Comparison of ENCODE assay signal across 33 mouse cellular contexts in the genomic region with DNA sequence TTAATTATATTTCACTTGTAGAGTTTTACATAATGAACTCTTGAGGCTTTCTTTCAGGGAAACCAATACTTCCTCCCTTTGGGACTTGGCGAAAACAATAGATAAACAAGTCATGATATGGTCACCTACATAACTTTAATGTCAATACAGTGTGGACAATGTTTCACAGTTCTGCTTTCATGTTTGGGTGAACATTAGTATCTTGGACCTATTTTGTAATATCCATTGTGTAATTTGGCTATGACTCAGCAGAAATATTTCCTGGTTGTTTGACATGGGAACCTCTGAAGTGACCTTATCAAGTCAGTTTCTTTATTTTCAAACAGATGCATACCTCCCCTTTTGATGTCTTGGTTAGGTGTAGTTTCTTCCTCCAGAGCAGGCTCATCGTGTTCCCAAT. TPM values are rescaled to one million over a fixed set of nuclear protein-coding genes. Genes with fewer than 3 reads are reported as not detected.
A peak's percentile ranks its signal among the peaks of the same experiment; 100 is the strongest.
DNase-seq lines count a peak whose midpoint lies in the region; ATAC-seq and TF ChIP-seq lines count a peak whose summit lies in the region.
"Had no signal": no experiment of that assay in that cellular context is flagged by ENCODE, and none has a peak within 500 bp of the region (broad histone marks: within the 10 kb centered on the region; RNA-seq: fewer than 3 reads in every experiment).

No protein-coding gene starts in this region.

- H3K4me2 ChIP-seq in hindbrain, postnatal 0 days (ENCODE audit: low read depth, low read length), result no peak overlapping the region
- no peak overlapping the region for H3K4me2 ChIP-seq in hindbrain, embryonic 13.5 days
- H3K4me2 ChIP-seq: embryonic facial prominence, embryonic 13.5 days; embryonic facial prominence, embryonic 15.5 days; forebrain, embryonic 12.5 days had no signal

- H3K4me1 ChIP-seq in hindbrain, postnatal 0 days (ENCODE audit: insufficient read depth, low read length), result no peaks in the 10 kb centered on the region
- no peaks in the 10 kb centered on the region for H3K4me1 ChIP-seq in hindbrain, embryonic 13.5 days (replicated peaks)
- H3K4me1 ChIP-seq in heart, embryonic 10.5 days, result no peaks in the 10 kb centered on the region
- H3K4me1 ChIP-seq: embryonic facial prominence, embryonic 13.5 days; embryonic facial prominence, embryonic 15.5 days; forebrain, embryonic 10.5 days; forebrain, embryonic 12.5 days had no signal

- ATAC-seq in common myeloid progenitor, adult 5-6 weeks (replicated peaks; ENCODE audit: low read depth, poor library complexity, severe bottlenecking), result 0 out of 2 replicates have a peak, but pooled peaks have one; percentile 22
- ATAC-seq in megakaryocyte, adult 5-6 weeks (ENCODE audit: poor library complexity, severe bottlenecking), result peak; percentile 57
- no peak for ATAC-seq in hindbrain, postnatal 0 days
- ATAC-seq in hindbrain, embryonic 13.5 days (ENCODE audit: low FRiP score), result no peak
- ATAC-seq: activated CD4-positive, CD25-positive, alpha-beta regulatory T cell, adult 4 months; forebrain, embryonic 14.5 days; forebrain, embryonic 16.5 days; Patski had no signal

- H3K9me3 ChIP-seq in hindbrain, postnatal 0 days (ENCODE audit: low read length), result no peaks in the 10 kb centered on the region
- H3K9me3 ChIP-seq in hindbrain, embryonic 13.5 days, result no peaks in the 10 kb centered on the region
- H3K9me3 ChIP-seq in heart, embryonic 10.5 days, result no peaks in the 10 kb centered on the region
- H3K9me3 ChIP-seq: forebrain, embryonic 12.5 days; G1E had no signal

- H3K27me3 ChIP-seq in hindbrain, postnatal 0 days (ENCODE audit: insufficient read depth, low read length), result no peaks in the 10 kb centered on the region
- no peaks in the 10 kb centered on the region for H3K27me3 ChIP-seq in hindbrain, embryonic 13.5 days
- no peaks in the 10 kb centered on the region for H3K27me3 ChIP-seq in heart, embryonic 10.5 days (ENCODE audit: insufficient read depth, poor library complexity, severe bottlenecking)
- H3K27me3 ChIP-seq: embryonic facial prominence, embryonic 13.5 days; embryonic facial prominence, embryonic 15.5 days; forebrain, embryonic 12.5 days; Patski had no signal

- peak; percentile 57 for DNase-seq in 3T3-L1 (ENCODE audit: low read depth, low spot score)
- peak; percentile 70 for DNase-seq in 416B (ENCODE audit: low read depth)
- no peak for DNase-seq in hindbrain, postnatal 0 days (ENCODE audit: low spot score)
- no peak for DNase-seq in lung, postnatal 10 days
- DNase-seq in heart, embryonic 10.5 days (ENCODE audit: low spot score), result no peak
- DNase-seq: adrenal gland, adult 2 months; adrenal gland, postnatal 10 days; adrenal gland, postnatal 25 days; cerebellum, adult 11 months; cerebellum, adult 18-20 months; cerebellum, adult 8-10 months; cerebellum, adult 9-11 months; cerebellum, postnatal 25 days; embryo, embryonic 11 days had no signal

- WGBS in hindbrain, postnatal 0 days, result 76% methylated on average over 2 of the region's 2 CpGs
- WGBS in hindbrain, embryonic 13.5 days, result 84% methylated on average over 2 of the region's 2 CpGs
- WGBS in heart, embryonic 10.5 days, result 72% methylated on average over 2 of the region's 2 CpGs

- H3K9ac ChIP-seq in hindbrain, postnatal 0 days (replicated peaks; ENCODE audit: low read length), result no peak overlapping the region
- no peak overlapping the region for H3K9ac ChIP-seq in hindbrain, embryonic 13.5 days
- H3K9ac ChIP-seq: embryonic facial prominence, embryonic 13.5 days; embryonic facial prominence, embryonic 15.5 days; forebrain, embryonic 12.5 days had no signal

- H3K4me3 ChIP-seq in hindbrain, postnatal 0 days (ENCODE audit: low read length), result no peak overlapping the region
- H3K4me3 ChIP-seq in hindbrain, embryonic 13.5 days, result no peak overlapping the region
- H3K4me3 ChIP-seq in heart, embryonic 10.5 days, result no peak overlapping the region
- H3K4me3 ChIP-seq: embryonic facial prominence, embryonic 13.5 days; embryonic facial prominence, embryonic 15.5 days; erythroblast, embryonic 14.5 days; forebrain, embryonic 10.5 days; forebrain, embryonic 12.5 days had no signal

- H3K27ac ChIP-seq in hindbrain, postnatal 0 days, result no peak overlapping the region
- no peak overlapping the region for H3K27ac ChIP-seq in hindbrain, embryonic 13.5 days
- no peak overlapping the region for H3K27ac ChIP-seq in heart, embryonic 10.5 days
- H3K27ac ChIP-seq: embryonic facial prominence, embryonic 13.5 days; embryonic facial prominence, embryonic 15.5 days; forebrain, embryonic 10.5 days; forebrain, embryonic 12.5 days had no signal

- no peak for TF ChIP-seq CTCF in hindbrain, postnatal 0 days (IDR thresholded peaks at IDR 0.05; ENCODE audit: low read depth)

- no peaks in the 10 kb centered on the region for H3K36me3 ChIP-seq in hindbrain, postnatal 0 days (ENCODE audit: insufficient read depth, low read length)
- H3K36me3 ChIP-seq in hindbrain, embryonic 13.5 days, result no peaks in the 10 kb centered on the region
- no peaks in the 10 kb centered on the region for H3K36me3 ChIP-seq in heart, embryonic 10.5 days
- H3K36me3 ChIP-seq: embryonic facial prominence, embryonic 13.5 days; embryonic facial prominence, embryonic 15.5 days; forebrain, embryonic 10.5 days; forebrain, embryonic 12.5 days; G1E had no signal

RNA-seq across cellular contexts. Expression of gene Gm1330, which starts 1.8 kb away (rescaled TPM):
- total RNA-seq in common myeloid progenitor, adult 5-6 weeks (2017), result not detected in 2 replicates
- total RNA-seq in megakaryocyte, adult 5-6 weeks (2015), result not detected in 2 replicates
- not detected in 2 replicates for total RNA-seq in megakaryocyte, adult 5-6 weeks (2017)
- not detected in 2 replicates for total RNA-seq in hindbrain, postnatal 0 days (2014; rRNA removed)
- not detected in 2 replicates for polyA plus RNA-seq in hindbrain, postnatal 0 days (2015; fragmentation: Nextera tagmentation; extraction: Ambion mirVana)
- not detected in 2 replicates for polyA plus RNA-seq in hindbrain, embryonic 13.5 days (2015; fragmentation: Nextera tagmentation; extraction: Ambion mirVana)
- not detected in 2 replicates for polyA plus RNA-seq in heart, embryonic 10.5 days (2016; fragmentation: Nextera tagmentation; extraction: Ambion mirVana)
- total RNA-seq: adrenal gland, adult 2 months; adrenal gland, postnatal 10 days; adrenal gland, postnatal 25 days; adrenal gland, postnatal 4 days; CH12.LX; G1E had no signal
- polyA plus RNA-seq: activated CD4-positive, CD25-positive, alpha-beta regulatory T cell, adult 4 months; adrenal gland, adult 2 months; brain, embryonic 14.5 days; C2C12; embryonic facial prominence, embryonic 11.5 days; embryonic facial prominence, embryonic 13.5 days; embryonic facial prominence, embryonic 15.5 days; erythroblast, embryonic 14.5 days; forebrain, embryonic 10.5 days; forebrain, embryonic 12.5 days; forebrain, embryonic 14.5 days; forebrain, embryonic 16.5 days; frontal cortex, adult 2 months; G1E; Patski had no signal

RNA-seq across cellular contexts. Expression of gene Gm10750, which starts 12.2 kb away (rescaled TPM):
- not detected in 2 replicates for total RNA-seq in common myeloid progenitor, adult 5-6 weeks (2017)
- total RNA-seq in megakaryocyte, adult 5-6 weeks (2015), result not detected in 2 replicates
- total RNA-seq in megakaryocyte, adult 5-6 weeks (2017), result not detected in 2 replicates
- total RNA-seq in hindbrain, postnatal 0 days (2014; rRNA removed), result not detected in 2 replicates
- not detected in 2 replicates for polyA plus RNA-seq in hindbrain, postnatal 0 days (2015; fragmentation: Nextera tagmentation; extraction: Ambion mirVana)
- not detected in 2 replicates for polyA plus RNA-seq in hindbrain, embryonic 13.5 days (2015; fragmentation: Nextera tagmentation; extraction: Ambion mirVana)
- not detected in 2 replicates for polyA plus RNA-seq in heart, embryonic 10.5 days (2016; fragmentation: Nextera tagmentation; extraction: Ambion mirVana)
- total RNA-seq: adrenal gland, adult 2 months; adrenal gland, postnatal 10 days; adrenal gland, postnatal 25 days; adrenal gland, postnatal 4 days; CH12.LX had no signal
- polyA plus RNA-seq: activated CD4-positive, CD25-positive, alpha-beta regulatory T cell, adult 4 months; adrenal gland, adult 2 months; brain, embryonic 14.5 days; C2C12; embryonic facial prominence, embryonic 11.5 days; embryonic facial prominence, embryonic 13.5 days; embryonic facial prominence, embryonic 15.5 days; erythroblast, embryonic 14.5 days; forebrain, embryonic 10.5 days; forebrain, embryonic 12.5 days; forebrain, embryonic 14.5 days; forebrain, embryonic 16.5 days; frontal cortex, adult 2 months; G1E; Patski had no signal

Comparison
In these comparisons a context has a peak if more than half of its experiments do, and no peak if none do; other contexts are left out.
1. DNase-seq: peak in 3T3-L1 (single experiment) and 416B (single experiment); none in hindbrain, postnatal 0 days (single experiment), lung, postnatal 10 days (single experiment) and heart, embryonic 10.5 days (single experiment).
2. ATAC-seq: peak in common myeloid progenitor, adult 5-6 weeks (single experiment) and megakaryocyte, adult 5-6 weeks (single experiment); none in hindbrain, postnatal 0 days (single experiment) and hindbrain, embryonic 13.5 days (single experiment).